Mouse (Mus musculus): ENCODE measurements around the gene Hamp. TPM values are rescaled to one million over a fixed set of nuclear protein-coding genes. Genes with fewer than 3 reads are reported as not detected.
A peak's percentile ranks its signal among the peaks of the same experiment; 100 is the strongest.

Hamp gene
- not detected in 2 replicates for polyA plus RNA-seq (2014; fragmentation: Nextera tagmentation; extraction: Ambion mirVana)

- 75% methylated on average over 9 of the region's 9 CpGs for WGBS
- Histone ChIP-seq H3K4me1 (ENCODE audit: control insufficient read depth, insufficient read depth, low read length) (no peaks in the 10 kb centered on the region), H3K36me3 (ENCODE audit: control insufficient read depth, insufficient read depth, low read length) (peaks cover 7% of the 10 kb centered on the region), H3K4me2 (ENCODE audit: low read depth, low read length) (no peak within 1 kb of the TSS), H3K9ac (replicated peaks; ENCODE audit: low read depth, low read length) (no peak within 1 kb of the TSS), H3K9me3 (ENCODE audit: control insufficient read depth, low read length) (no peaks in the 10 kb centered on the region), H3K27ac (ENCODE audit: low read depth, low read length) (no peak within 1 kb of the TSS), H3K4me3 (ENCODE audit: low read depth, low read length) (no peak within 1 kb of the TSS), H3K27me3 (ENCODE audit: control insufficient read depth, insufficient read depth, low read length) (no peaks in the 10 kb centered on the region)
- ATAC-seq (ENCODE audit: low read depth), result no peak
These were observed at the start of gene Hamp for GRCm38 (mm10) chr7:30943909-30944635. TSS of gene Hamp (minus strand) at chr7:30944032.

- no peak overlapping the region for H3K27ac ChIP-seq (ENCODE audit: low read depth, low read length)
- no peak for ATAC-seq (ENCODE audit: low read depth)
These were observed 48.3 kb upstream of the Hamp start for GRCm38 (mm10) chr7:30992148-30992547.

GRCm38 (mm10) chr7:30988519-30989162 is 44.8 kb upstream of the Hamp start:
- Histone ChIP-seq H3K4me2 (ENCODE audit: low read depth, low read length) (no peak overlapping the region), H3K36me3 (ENCODE audit: control insufficient read depth, insufficient read depth, low read length) (no peaks in the 10 kb centered on the region), H3K4me3 (ENCODE audit: low read depth, low read length) (no peak overlapping the region), H3K9me3 (ENCODE audit: control insufficient read depth, low read length) (no peaks in the 10 kb centered on the region), H3K27me3 (ENCODE audit: control insufficient read depth, insufficient read depth, low read length) (no peaks in the 10 kb centered on the region), H3K9ac (replicated peaks; ENCODE audit: low read depth, low read length) (no peak overlapping the region), H3K27ac (ENCODE audit: low read depth, low read length) (no peak overlapping the region), H3K4me1 (ENCODE audit: control insufficient read depth, insufficient read depth, low read length) (no peaks in the 10 kb centered on the region)
- 90% methylated on average over 4 of the region's 4 CpGs for WGBS
- ATAC-seq (ENCODE audit: low read depth), result no peak

More at GRCm38 (mm10) chr7:30992148-30992547, 48.3 kb upstream of the Hamp start:
- no peaks in the 10 kb centered on the region for H3K4me1 ChIP-seq (ENCODE audit: control insufficient read depth, insufficient read depth, low read length)
- no peaks in the 10 kb centered on the region for H3K9me3 ChIP-seq (ENCODE audit: control insufficient read depth, low read length)
- no peak overlapping the region for H3K4me2 ChIP-seq (ENCODE audit: low read depth, low read length)
- no peak overlapping the region for H3K9ac ChIP-seq (replicated peaks; ENCODE audit: low read depth, low read length)
- no peak overlapping the region for H3K4me3 ChIP-seq (ENCODE audit: low read depth, low read length)
- WGBS, result 87% methylated on average over 5 of the region's 5 CpGs
- H3K27me3 ChIP-seq (ENCODE audit: control insufficient read depth, insufficient read depth, low read length), result no peaks in the 10 kb centered on the region
- no peaks in the 10 kb centered on the region for H3K36me3 ChIP-seq (ENCODE audit: control insufficient read depth, insufficient read depth, low read length)

GRCm38 (mm10) chr7:30985357-30985756 is 41.5 kb upstream of the Hamp start:
- no peaks in the 10 kb centered on the region for H3K36me3 ChIP-seq (ENCODE audit: control insufficient read depth, insufficient read depth, low read length)
- no peak overlapping the region for H3K4me3 ChIP-seq (ENCODE audit: low read depth, low read length)
- no peak for ATAC-seq (ENCODE audit: low read depth)
- 86% methylated on average over 9 of the region's 9 CpGs for WGBS
- H3K4me2 ChIP-seq (ENCODE audit: low read depth, low read length), result no peak overlapping the region
- no peaks in the 10 kb centered on the region for H3K27me3 ChIP-seq (ENCODE audit: control insufficient read depth, insufficient read depth, low read length)
- no peaks in the 10 kb centered on the region for H3K4me1 ChIP-seq (ENCODE audit: control insufficient read depth, insufficient read depth, low read length)
- no peaks in the 10 kb centered on the region for H3K9me3 ChIP-seq (ENCODE audit: control insufficient read depth, low read length)
- no peak overlapping the region for H3K27ac ChIP-seq (ENCODE audit: low read depth, low read length)
- no peak overlapping the region for H3K9ac ChIP-seq (replicated peaks; ENCODE audit: low read depth, low read length)

GRCm38 (mm10) chr7:30981703-30982102 is 37.9 kb upstream of the Hamp start:
- H3K4me3 ChIP-seq (ENCODE audit: low read depth, low read length), result no peak overlapping the region
- ATAC-seq (ENCODE audit: low read depth), result no peak
- H3K4me2 ChIP-seq (ENCODE audit: low read depth, low read length), result no peak overlapping the region

GRCm38 (mm10) chr7:30973501-30974289 is 29.9 kb upstream of the Hamp start, which contains the start of gene Fam187b:
TSS of gene Fam187b (plus strand) at chr7:30973790.
- H3K9ac ChIP-seq (replicated peaks; ENCODE audit: low read depth, low read length), result no peak within 1 kb of the TSS
- peak within 1 kb of the TSS; percentile 16 for H3K4me3 ChIP-seq (ENCODE audit: low read depth, low read length)
- peaks cover 11% of the 10 kb centered on the region for H3K27me3 ChIP-seq (ENCODE audit: control insufficient read depth, insufficient read depth, low read length)
- H3K9me3 ChIP-seq (ENCODE audit: control insufficient read depth, low read length), result no peaks in the 10 kb centered on the region
- WGBS, result under 1% methylated on average over 36 of the region's 37 CpGs
- H3K4me1 ChIP-seq (ENCODE audit: control insufficient read depth, insufficient read depth, low read length), result peaks cover 7% of the 10 kb centered on the region; the same call in 1 of the 2 replicates
- peak within 1 kb of the TSS; percentile 12 for H3K4me2 ChIP-seq (ENCODE audit: low read depth, low read length)
- peak; percentile 83 for ATAC-seq (ENCODE audit: low read depth)
- H3K27ac ChIP-seq (ENCODE audit: low read depth, low read length), result no peak within 1 kb of the TSS
- H3K36me3 ChIP-seq (ENCODE audit: control insufficient read depth, insufficient read depth, low read length), result no peaks in the 10 kb centered on the region

More at GRCm38 (mm10) chr7:30981703-30982102, 37.9 kb upstream of the Hamp start:
- Histone ChIP-seq H3K4me1 (ENCODE audit: control insufficient read depth, insufficient read depth, low read length) (no peaks in the 10 kb centered on the region), H3K27me3 (ENCODE audit: control insufficient read depth, insufficient read depth, low read length) (no peaks in the 10 kb centered on the region), H3K9ac (replicated peaks; ENCODE audit: low read depth, low read length) (no peak overlapping the region), H3K27ac (ENCODE audit: low read depth, low read length) (no peak overlapping the region), H3K36me3 (ENCODE audit: control insufficient read depth, insufficient read depth, low read length) (no peaks in the 10 kb centered on the region), H3K9me3 (ENCODE audit: control insufficient read depth, low read length) (no peaks in the 10 kb centered on the region)
- 92% methylated on average over 4 of the region's 4 CpGs for WGBS

GRCm38 (mm10) chr7:30973251-30973500 is 29.3 kb upstream of the Hamp start, which contains the start of gene Lsr:
TSS of gene Lsr (minus strand) at chr7:30973464.
- Histone ChIP-seq H3K9ac (replicated peaks; ENCODE audit: low read depth, low read length) (no peak within 1 kb of the TSS), H3K27me3 (ENCODE audit: control insufficient read depth, insufficient read depth, low read length) (peaks cover 11% of the 10 kb centered on the region), H3K4me2 (ENCODE audit: low read depth, low read length) (peak within 1 kb of the TSS; percentile 12), H3K9me3 (ENCODE audit: control insufficient read depth, low read length) (no peaks in the 10 kb centered on the region), H3K36me3 (ENCODE audit: control insufficient read depth, insufficient read depth, low read length) (no peaks in the 10 kb centered on the region), H3K4me1 (ENCODE audit: control insufficient read depth, insufficient read depth, low read length) (peaks cover 7% of the 10 kb centered on the region; the same call in 1 of the 2 replicates), H3K27ac (ENCODE audit: low read depth, low read length) (no peak within 1 kb of the TSS), H3K4me3 (ENCODE audit: low read depth, low read length) (peak within 1 kb of the TSS; percentile 16)
- no peak; the same call in 1 of the 2 replicates for ATAC-seq (ENCODE audit: low read depth)
- WGBS, result 0% methylated on average over 16 of the region's 19 CpGs

- ATAC-seq (ENCODE audit: low read depth), result no peak; the same call in 1 of the 2 replicates
- H3K36me3 ChIP-seq (ENCODE audit: control insufficient read depth, insufficient read depth, low read length), result no peaks in the 10 kb centered on the region
- H3K9ac ChIP-seq (replicated peaks; ENCODE audit: low read depth, low read length), result no peak overlapping the region
- peaks cover 7% of the 10 kb centered on the region; the same call in 1 of the 2 replicates for H3K4me1 ChIP-seq (ENCODE audit: control insufficient read depth, insufficient read depth, low read length)
- peak overlapping the region; percentile 12; the same call in 1 of the 2 replicates for H3K4me2 ChIP-seq (ENCODE audit: low read depth, low read length)
- H3K4me3 ChIP-seq (ENCODE audit: low read depth, low read length), result peak overlapping the region; percentile 16
- no peak overlapping the region for H3K27ac ChIP-seq (ENCODE audit: low read depth, low read length)
- H3K27me3 ChIP-seq (ENCODE audit: control insufficient read depth, insufficient read depth, low read length), result peaks cover 11% of the 10 kb centered on the region
- 4% methylated on average over 41 of the region's 41 CpGs for WGBS
- H3K9me3 ChIP-seq (ENCODE audit: control insufficient read depth, low read length), result no peaks in the 10 kb centered on the region
These were observed 28.8 kb upstream of the Hamp start for GRCm38 (mm10) chr7:30972426-30973250.
